Mouse (Mus musculus) lung, adult 10 weeks (tissue): ENCODE data around the gene Tbx21. TPM values are rescaled to one million over a fixed set of nuclear protein-coding genes. Genes with fewer than 3 reads are reported as not detected.

Source experiments
- polyA plus RNA-seq: library from polyadenylated mRNA; stranded (reverse); fragments of 350-450 nt; fragmentation: Illumina TruSeq; extraction: RNeasy Lipid Tissue Mini Kit (QIAGEN cat#74804); gene quantifications from one replicate; pipeline ENCODE4 v1.2.3, GENCODE M21; 2014; ENCODE audit warnings: low read depth, low replicate concordance; ENCODE audit not compliant: insufficient read depth

The Tbx21 gene
- 1.2 TPM for polyA plus RNA-seq

GRCm38 (mm10) chr11:97114671-97115601 is at the start of gene Tbx21:
Tbx21 (minus strand) TSS chr11:97115331.

GRCm38 (mm10) chr11:97151343-97151801 is 36.2 kb upstream of the Tbx21 start, which contains the start of gene Tbkbp1:
Tbkbp1 (minus strand) TSS chr11:97151495.

GRCm38 (mm10) chr11:97050216-97050943 is 64.8 kb downstream of the Tbx21 start, which contains the start of gene Osbpl7:
Osbpl7 (plus strand) TSS chr11:97050628.

Other genes with a start within 250 kb of the Tbx21 start
- gene Cdk5rap3, start 198.8 kb downstream of the Tbx21 start, polyA plus RNA-seq, result 28.8 TPM
- gene Prr15l, start 187.2 kb downstream of the Tbx21 start, polyA plus RNA-seq, result 99.6 TPM
- 18.9 TPM for gene Pnpo, start 171.3 kb downstream of the Tbx21 start, polyA plus RNA-seq
- gene Sp2, start 132.4 kb downstream of the Tbx21 start, polyA plus RNA-seq, result 6.9 TPM
- gene Sp6, start 101.9 kb downstream of the Tbx21 start, polyA plus RNA-seq, result 2.2 TPM
- gene Scrn2, start 85.4 kb downstream of the Tbx21 start, polyA plus RNA-seq, result 12.5 TPM
- gene Lrrc46, start 73.9 kb downstream of the Tbx21 start, polyA plus RNA-seq, result 4.8 TPM
- 40.3 TPM for gene Mrpl10, start 73.8 kb downstream of the Tbx21 start, polyA plus RNA-seq
- gene Osbpl7, start 64.7 kb downstream of the Tbx21 start, polyA plus RNA-seq, result 5.0 TPM
- gene Tbkbp1, start 36.2 kb upstream of the Tbx21 start, polyA plus RNA-seq, result 20.8 TPM
- gene Kpnb1, start 72.5 kb upstream of the Tbx21 start, polyA plus RNA-seq, result 32.2 TPM
- 19.3 TPM for gene Npepps, start 165.3 kb upstream of the Tbx21 start, polyA plus RNA-seq
- 11.5 TPM for gene Mrpl45, start 200.4 kb upstream of the Tbx21 start, polyA plus RNA-seq
- gene Gpr179, start 236.7 kb upstream of the Tbx21 start, polyA plus RNA-seq, result 0.22 TPM
- 5.8 TPM for gene Socs7, start 247.2 kb upstream of the Tbx21 start, polyA plus RNA-seq